Mouse (Mus musculus) E14TG2a.4 (cell line): ENCODE data around the gene Pspn.

ENCODE experiments used
- CTCF ChIP-seq: conservative IDR thresholded peaks from 2 replicates; pipeline ENCODE4 v1.5.1; 2014; ENCODE audit warnings: low read length
- NANOG ChIP-seq: IDR thresholded peaks from 2 replicates; pipeline ENCODE4 v1.6.1; 2014; ENCODE audit warnings: borderline replicate concordance, low read length, mixed read lengths
- POU5F1 ChIP-seq: IDR thresholded peaks from 2 replicates; pipeline ENCODE4 v1.6.1; 2014; ENCODE audit warnings: low read length, borderline replicate concordance

DNA sequence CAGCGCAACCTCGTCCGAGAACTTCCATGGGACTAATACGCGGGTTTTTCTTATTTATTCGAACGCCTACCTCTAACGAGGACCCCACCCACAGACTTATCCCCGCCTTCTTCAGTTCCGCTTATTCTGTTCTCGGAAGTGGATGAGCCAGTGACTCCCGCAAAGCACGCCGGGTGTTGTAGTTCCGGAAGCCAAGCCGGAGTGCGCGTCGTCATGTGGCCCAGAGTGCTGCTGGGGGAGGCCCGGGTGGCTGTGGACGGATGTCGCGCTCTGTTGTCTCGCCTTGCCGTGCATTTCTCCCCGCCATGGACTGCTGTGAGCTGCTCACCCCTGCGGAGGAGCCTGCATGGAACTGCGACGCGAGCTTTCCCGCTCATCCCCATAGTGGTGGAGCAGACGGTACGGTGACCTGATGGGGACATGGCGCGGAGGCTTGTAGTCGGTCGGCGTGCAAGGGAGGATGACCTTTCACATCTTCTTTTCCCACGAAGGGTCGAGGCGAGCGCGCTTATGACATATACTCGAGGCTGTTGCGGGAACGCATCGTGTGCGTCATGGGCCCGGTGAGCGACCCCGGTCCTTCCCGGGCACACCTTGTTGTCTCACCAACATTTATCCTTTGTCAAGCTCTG lies 9.6 kb downstream of the Pspn start, which contains the start of gene Clpp:
- no peak for TF ChIP-seq CTCF
- TF ChIP-seq NANOG, result no peak
- no peak for TF ChIP-seq POU5F1
